Mouse (Mus musculus): ENCODE measurements around the gene Enpp7. TPM values are rescaled to one million over a fixed set of nuclear protein-coding genes. Genes with fewer than 3 reads are reported as not detected.

The Enpp7 gene
- not detected for total RNA-seq (2022)

GRCm38 (mm10) chr11:118987999-118988398 is at the start of gene Enpp7:
Gene Enpp7 (plus strand): TSS chr11:118988188.
- DNase-seq (ENCODE audit: low spot score in 2 of 2) = no peak

- DNase-seq (ENCODE audit: low spot score in 2 of 2) = no peak
These were observed 48.3 kb upstream of the Enpp7 start for GRCm38 (mm10) chr11:118939731-118940130.

- DNase-seq (ENCODE audit: low spot score in 2 of 2) = peak; percentile 81 to 83
These were observed 47.4 kb upstream of the Enpp7 start for GRCm38 (mm10) chr11:118940539-118940938.

DNA sequence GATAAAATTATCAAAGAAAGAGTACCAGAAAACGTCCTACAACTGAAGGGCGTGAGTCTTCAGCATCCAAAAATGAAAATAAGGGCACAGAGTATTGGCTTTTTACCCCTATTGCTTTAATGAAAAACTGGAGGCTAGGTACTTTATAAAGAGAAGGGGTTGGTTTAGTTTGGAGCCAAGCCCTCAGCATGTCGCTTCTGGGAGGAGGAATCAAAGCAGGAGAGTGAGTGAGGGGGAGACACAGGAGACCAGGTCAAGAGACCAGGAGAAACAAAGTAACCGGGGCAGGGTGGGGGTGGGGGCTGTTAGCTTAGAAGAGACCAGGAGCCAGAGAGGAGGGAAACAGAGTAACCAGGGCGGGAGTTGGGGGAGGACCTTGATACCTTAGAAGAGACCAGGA is 46.7 kb upstream of the Enpp7 start:
- DNase-seq (ENCODE audit: low spot score in 2 of 2) = no peak

- DNase-seq (ENCODE audit: low spot score in 2 of 2) = no peak
These were observed 42.1 kb upstream of the Enpp7 start for GRCm38 (mm10) chr11:118945868-118946267.

GRCm38 (mm10) chr11:118955016-118955415 is 33.0 kb upstream of the Enpp7 start:
- DNase-seq (ENCODE audit: low spot score in 2 of 2) = no peak

- DNase-seq (ENCODE audit: low spot score in 2 of 2) = peak; percentile 47 to 71
These were observed 30.9 kb upstream of the Enpp7 start for GRCm38 (mm10) chr11:118957070-118957471.

DNA sequence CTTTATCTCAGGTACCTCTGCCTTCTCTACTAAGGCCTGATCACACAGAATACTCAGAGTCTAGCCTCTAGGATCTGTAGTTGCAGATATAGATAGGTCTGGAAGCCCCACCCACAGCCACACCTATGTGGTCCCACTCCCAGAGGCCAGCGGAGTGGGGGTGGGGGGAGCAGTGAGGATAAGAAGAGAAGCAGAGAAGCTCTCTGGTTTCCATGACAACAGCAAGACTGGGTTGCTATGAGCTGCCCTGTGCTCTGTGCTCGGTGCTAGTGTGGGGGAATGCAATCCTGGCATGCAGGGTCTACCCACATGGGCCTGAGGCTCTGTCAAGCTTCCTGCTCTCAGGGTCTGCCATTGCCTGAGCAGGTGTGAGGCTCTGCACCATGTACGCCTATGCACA is 27.3 kb upstream of the Enpp7 start:
- peak; percentile 42 to 51 for DNase-seq (ENCODE audit: low spot score in 2 of 2)

- DNase-seq (ENCODE audit: low spot score in 2 of 2) = no peak
These were observed 25.5 kb upstream of the Enpp7 start for GRCm38 (mm10) chr11:118962478-118962877.

GRCm38 (mm10) chr11:118963926-118964325 is 24.1 kb upstream of the Enpp7 start:
- DNase-seq (ENCODE audit: low spot score in 2 of 2) = peak in 1 of 2 experiments; percentile 39

DNA sequence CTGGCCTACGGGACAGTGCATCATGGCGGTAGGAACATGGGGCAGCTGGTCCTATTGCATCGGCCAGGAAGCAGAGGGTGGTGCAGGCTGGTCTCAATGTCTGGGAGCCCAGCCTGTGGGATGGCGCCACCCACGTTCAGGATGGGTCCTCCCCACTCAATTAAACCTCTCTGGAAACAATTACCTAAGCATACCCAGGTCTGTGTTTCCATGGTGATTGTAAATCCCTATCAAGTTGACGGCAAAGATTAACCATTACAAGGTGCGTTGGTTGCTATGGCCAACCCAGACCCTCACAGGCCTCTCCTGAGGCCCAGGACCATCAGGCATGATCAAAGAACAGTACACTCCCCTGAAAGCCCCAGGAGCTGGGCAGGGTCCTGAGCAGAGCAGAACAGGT is 22.9 kb upstream of the Enpp7 start:
- DNase-seq (ENCODE audit: low spot score in 2 of 2) = peak in 1 of 2 experiments; percentile 29

- DNase-seq (ENCODE audit: low spot score in 2 of 2) = no peak
These were observed 16.4 kb upstream of the Enpp7 start for GRCm38 (mm10) chr11:118971470-118972034.

DNA sequence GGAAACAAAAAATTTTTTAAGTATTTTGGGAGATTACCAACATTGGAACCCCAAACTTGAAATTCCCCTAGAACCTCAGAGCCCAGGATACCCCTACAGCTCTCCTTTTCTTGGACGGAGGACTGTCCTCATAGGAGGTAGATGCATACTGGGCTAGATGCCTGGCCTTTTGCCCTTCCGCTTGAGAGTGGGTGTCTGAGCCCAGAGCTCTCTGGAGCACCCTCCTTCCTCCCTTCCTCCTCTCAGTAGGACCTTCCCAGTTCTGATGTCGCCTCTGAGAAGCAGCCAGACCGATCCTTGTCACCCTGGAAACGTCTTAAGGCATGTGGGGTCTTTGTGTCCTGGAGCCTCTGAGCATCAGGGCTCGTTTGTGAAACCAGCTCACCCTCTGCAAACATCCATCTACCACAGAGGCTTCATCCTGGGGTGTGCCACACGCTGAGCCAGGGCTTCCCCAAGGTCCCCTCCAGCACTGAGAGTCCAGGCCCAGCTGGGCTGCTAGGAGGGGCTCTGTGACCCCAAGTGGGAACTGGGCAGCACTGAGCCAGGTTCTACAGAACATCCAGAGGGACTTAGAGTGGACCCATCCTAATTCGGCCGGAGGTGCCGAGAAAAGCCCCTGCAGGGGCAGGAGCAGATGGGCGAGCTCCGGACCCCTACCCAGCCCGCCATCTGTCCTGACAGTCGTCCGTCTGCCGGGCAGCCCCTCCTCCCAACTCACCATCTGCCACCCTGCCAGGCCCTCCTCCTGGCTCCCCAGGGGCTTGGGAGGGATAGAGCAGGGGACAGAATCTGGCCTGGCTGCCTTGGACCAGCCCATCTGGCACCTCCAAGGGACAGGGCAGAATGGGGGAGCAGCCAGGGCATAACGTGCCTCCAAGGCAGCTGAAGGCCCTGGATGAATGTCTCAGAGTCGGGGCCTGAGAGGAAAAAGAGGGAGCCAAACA is 15.3 kb upstream of the Enpp7 start:
- no peak for DNase-seq (ENCODE audit: low spot score in 2 of 2)

DNA sequence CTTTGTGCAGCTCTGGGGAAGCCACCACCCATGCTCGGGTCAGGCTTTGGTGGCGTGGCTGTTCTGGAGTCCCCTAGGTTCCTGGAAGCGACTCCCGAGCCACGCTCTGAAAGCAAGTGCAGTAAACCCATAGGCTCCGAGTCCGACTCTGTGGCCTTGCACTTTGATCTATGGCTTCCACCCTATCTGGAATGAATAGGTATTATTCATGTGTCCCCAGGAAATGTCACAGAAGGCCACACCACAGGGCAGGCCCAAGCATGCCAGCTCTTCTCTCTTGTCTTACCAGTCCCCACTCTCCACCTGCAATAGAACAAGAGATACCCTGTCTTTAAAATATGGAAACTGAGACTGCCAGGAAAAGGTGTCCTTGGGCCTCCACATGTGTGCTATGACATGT is 13.6 kb upstream of the Enpp7 start:
- DNase-seq (ENCODE audit: low spot score in 2 of 2) = no peak

DNA sequence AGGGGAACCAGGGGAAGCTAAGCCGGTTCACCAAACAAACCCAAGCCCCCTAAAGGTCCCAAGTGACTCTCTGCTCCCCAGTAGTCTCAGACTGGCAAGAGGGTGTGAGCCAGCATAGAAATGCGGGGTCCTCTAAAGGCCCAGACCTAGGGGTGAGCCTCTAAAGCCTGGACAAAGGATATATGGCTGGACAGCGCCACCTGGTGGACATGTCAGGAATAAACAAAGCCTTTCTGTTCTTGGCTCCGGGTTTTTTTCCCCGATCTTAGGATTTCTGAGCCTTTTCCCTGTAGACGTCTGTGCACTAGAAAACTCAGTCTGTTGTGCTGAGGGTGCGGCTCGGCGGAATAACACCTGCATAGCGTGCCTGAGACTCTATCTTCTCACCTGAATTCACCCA is 12.6 kb upstream of the Enpp7 start:
- DNase-seq (ENCODE audit: low spot score in 2 of 2) = peak; percentile 46 to 82

GRCm38 (mm10) chr11:118975917-118976316 is 12.1 kb upstream of the Enpp7 start:
- no peak for DNase-seq (ENCODE audit: low spot score in 2 of 2)

DNA sequence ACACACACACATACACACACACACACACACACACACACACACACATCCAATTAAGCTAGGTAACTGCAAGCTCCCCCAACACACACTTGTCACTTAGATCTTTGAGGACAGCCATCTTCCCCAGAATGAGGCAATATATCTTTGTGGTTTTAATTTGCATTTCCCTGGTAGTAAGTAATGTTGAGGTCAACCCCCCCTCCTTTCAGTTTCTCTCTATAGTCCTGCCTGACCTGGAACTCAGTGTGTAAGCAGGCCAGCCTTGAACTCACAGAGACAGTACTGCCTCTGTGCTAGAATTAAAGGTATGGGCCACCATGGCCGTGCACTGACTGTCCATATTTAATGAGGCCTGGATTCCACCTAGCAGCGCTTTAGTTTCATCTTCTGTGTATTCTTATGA is 7.6 kb upstream of the Enpp7 start:
- no peak for DNase-seq (ENCODE audit: low spot score in 2 of 2)

DNA sequence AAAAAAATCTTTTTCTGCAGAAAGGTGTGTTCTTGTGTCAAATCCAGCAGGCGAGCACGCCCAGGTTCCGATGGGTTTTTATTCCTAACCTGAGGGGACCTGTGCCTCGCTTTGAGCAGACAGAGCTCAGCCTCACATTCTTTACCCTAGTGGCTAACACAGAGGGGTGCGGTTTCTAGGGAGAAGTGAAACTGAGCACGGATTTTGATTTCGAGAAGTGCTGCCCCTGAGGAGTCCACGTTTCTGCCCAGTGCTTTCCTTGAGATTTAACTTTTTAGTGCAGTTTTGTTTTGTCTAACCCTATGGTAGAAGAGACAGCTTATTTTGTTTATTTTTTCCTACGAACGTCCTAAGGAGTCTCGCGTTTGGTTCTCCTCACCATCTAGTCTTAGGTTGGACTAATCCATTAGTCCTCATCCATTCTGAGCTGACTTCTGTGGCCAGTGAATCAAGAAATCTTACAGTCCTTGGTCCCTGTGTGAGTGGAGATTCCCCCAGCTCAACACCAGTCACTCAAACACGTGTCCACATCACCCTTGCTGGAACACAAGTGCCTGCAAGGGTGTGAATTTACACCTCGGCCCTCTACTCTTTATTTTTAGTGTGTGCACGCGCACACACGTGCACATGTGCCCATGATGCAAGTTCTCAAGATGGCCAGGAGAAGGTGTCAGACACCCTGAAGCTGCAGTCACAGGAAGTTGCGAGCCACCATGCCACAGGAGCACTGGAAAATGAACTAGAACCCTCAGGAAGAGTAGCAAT is 6.8 kb upstream of the Enpp7 start:
- DNase-seq (ENCODE audit: low spot score in 2 of 2) = no peak

DNA sequence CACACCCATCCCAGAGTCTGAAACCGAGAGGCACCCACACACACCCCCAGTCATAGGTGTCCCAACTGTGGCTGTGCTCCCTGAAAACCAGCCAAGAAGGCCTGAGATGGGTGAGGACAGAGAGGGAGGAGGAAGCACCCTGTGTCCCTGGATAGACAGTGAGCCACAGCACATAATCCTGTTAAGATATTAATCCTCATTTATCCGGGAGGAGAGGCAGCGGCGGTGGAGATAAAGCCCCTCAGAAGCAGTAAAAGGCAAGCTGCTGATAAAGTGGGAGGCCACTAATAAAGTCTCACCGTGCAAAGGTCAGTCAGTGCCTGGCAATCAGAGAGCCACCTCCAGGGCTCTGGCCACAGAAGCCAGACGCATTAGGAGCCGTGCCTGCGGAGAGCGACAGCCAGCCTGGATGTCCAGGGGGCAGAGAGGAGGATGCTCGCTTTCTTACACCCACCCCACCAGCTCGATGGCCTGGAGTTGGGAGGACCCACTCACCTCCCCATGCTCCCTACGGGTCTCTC is 5.3 kb upstream of the Enpp7 start:
- no peak for DNase-seq (ENCODE audit: low spot score in 2 of 2)

- no peak for DNase-seq (ENCODE audit: low spot score in 2 of 2)
These were observed 2.4 kb upstream of the Enpp7 start for GRCm38 (mm10) chr11:118985571-118985970.

DNA sequence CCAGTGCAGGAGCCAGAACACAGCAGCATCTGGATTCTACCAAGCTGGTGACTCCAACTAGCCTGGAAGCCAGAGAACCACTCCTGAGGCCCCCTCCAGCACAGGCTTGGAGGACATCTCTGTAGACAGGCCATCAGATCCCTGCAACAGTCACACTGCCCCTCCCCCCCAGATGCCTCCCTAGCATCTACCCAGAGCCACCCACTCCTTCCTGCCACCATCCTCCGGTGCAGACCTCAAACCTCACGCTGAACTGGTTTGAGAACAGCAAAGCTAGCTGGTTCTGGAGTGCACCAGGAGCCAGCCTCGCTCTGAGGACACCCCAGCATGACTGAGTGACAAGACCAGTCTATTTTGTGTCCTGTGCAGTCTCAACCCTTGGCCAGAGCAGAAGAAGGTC is 4.8 kb downstream of the Enpp7 start:
- no peak for DNase-seq (ENCODE audit: low spot score in 2 of 2)

DNA sequence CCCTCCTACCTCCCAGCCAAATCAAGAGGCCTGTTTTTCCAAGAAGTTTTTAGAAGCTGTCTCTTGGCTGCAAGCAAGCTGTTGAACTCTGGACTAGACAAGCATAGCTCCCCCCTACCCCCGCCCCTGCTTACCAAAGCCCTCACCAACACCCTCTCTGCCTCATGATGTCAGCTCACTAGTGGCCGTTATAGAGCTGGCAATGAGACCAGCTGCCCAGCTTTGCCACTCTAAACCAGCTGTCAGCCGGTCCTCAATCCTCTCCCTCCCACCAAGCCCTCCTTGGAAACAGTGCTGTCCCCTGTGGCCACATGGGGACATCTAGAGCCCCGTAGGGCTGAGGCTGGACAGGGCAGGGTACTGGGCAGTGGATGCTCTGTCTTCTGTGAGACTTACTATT is 7.5 kb downstream of the Enpp7 start:
- no peak for DNase-seq (ENCODE audit: low spot score in 2 of 2)

Measured in layer of hippocampus, adult 8-10 months (tissue).